Comparison of ENCODE assay signal across 15 mouse cellular contexts in genomic region chr17:26017021-26017420, GRCm38 (mm10).
"Had no signal": no experiment of that assay in that cellular context is flagged by ENCODE, and none has a peak within 500 bp of the region (broad histone marks: within the 10 kb centered on the region; RNA-seq: fewer than 3 reads in every experiment).

No protein-coding gene starts in this region.

- DNase-seq: lung, adult 18-20 months; lung, postnatal 14 days; lung, postnatal 36 days; right cerebral cortex, postnatal 14 days; thymus, adult 2 months; thymus, postnatal 25 days; thymus, postnatal 4 days had no signal

- H3K9ac ChIP-seq: lung, embryonic 15.5 days; midbrain, embryonic 13.5 days; midbrain, embryonic 15.5 days; neural tube, embryonic 12.5 days; stomach, embryonic 15.5 days had no signal

- H3K4me1 ChIP-seq: lung, embryonic 15.5 days; midbrain, embryonic 13.5 days; neural tube, embryonic 12.5 days; stomach, embryonic 15.5 days had no signal

- H3K27ac ChIP-seq: lung, embryonic 15.5 days; macrophage; midbrain, embryonic 13.5 days; midbrain, embryonic 15.5 days; neural tube, embryonic 12.5 days; stomach, embryonic 15.5 days; stomach, postnatal 0 days had no signal

- H3K27me3 ChIP-seq: lung, embryonic 15.5 days; midbrain, embryonic 13.5 days; midbrain, embryonic 15.5 days; neural tube, embryonic 12.5 days; stomach, embryonic 15.5 days had no signal

- H3K4me3 ChIP-seq: lung, embryonic 15.5 days; megakaryocyte, embryonic 14.5 days; midbrain, embryonic 13.5 days; midbrain, embryonic 15.5 days; neural tube, embryonic 12.5 days; stomach, embryonic 15.5 days had no signal
